Mouse (Mus musculus) stomach, embryonic 14.5 days (tissue): ENCODE measurements around the gene Usp37. TPM values are rescaled to one million over a fixed set of nuclear protein-coding genes. Genes with fewer than 3 reads are reported as not detected.
A peak's percentile ranks its signal among the peaks of the same experiment; 100 is the strongest.

ENCODE experiments used
- ATAC-seq: fragments of 200-750 bp; cut with Nextera tagmentation; 2 replicates; pipeline ENCODE4 v1.8.0; 2017; ENCODE audit warnings: low read depth, moderate TSS enrichment; ENCODE audit not compliant: insufficient number of reproducible peaks, insufficient read depth, low FRiP score
- H3K27ac ChIP-seq: fragments of 300-500 bp; sonication (generic); 2 replicates; pipeline ENCODE4 v1.5.1; 2014; ENCODE audit warnings: mild to moderate bottlenecking, low read length, moderate library complexity, mixed read lengths
- H3K27me3 ChIP-seq: fragments of 300-500 bp; sonication (generic); 2 replicates; pipeline ENCODE4 v1.6.1; 2014; ENCODE audit warnings: low read length, control low read depth, mixed read lengths; ENCODE audit not compliant: control insufficient read depth, insufficient read depth
- H3K36me3 ChIP-seq: fragments of 300-500 bp; sonication (generic); 2 replicates; pipeline ENCODE4 v1.6.1; 2014; ENCODE audit warnings: mild to moderate bottlenecking, control low read depth, low read length, moderate library complexity, mixed read lengths; ENCODE audit not compliant: control insufficient read depth, insufficient read depth
- H3K4me1 ChIP-seq: fragments of 300-500 bp; sonication (generic); 2 replicates; pipeline ENCODE4 v1.6.1; 2014; ENCODE audit warnings: low read length, control low read depth, mixed read lengths; ENCODE audit not compliant: control insufficient read depth, insufficient read depth
- H3K4me2 ChIP-seq: fragments of 300-500 bp; sonication (generic); replicated peaks from 2 replicates; pipeline ENCODE4 v1.6.1; 2014; ENCODE audit warnings: low read depth, low read length, control low read depth
- H3K4me3 ChIP-seq: fragments of 300-500 bp; sonication (generic); 2 replicates; pipeline ENCODE4 v1.5.1; 2014; ENCODE audit warnings: low read depth, low read length, control low read depth
- H3K9ac ChIP-seq: fragments of 300-500 bp; sonication (generic); replicated peaks from 2 replicates; pipeline ENCODE4 v1.6.1; 2014; ENCODE audit warnings: low read depth, mild to moderate bottlenecking, control low read depth, low read length, moderate library complexity, mixed read lengths
- H3K9me3 ChIP-seq: fragments of 300-500 bp; sonication (generic); 2 replicates; pipeline ENCODE4 v1.6.1; 2016; ENCODE audit warnings: low read depth, low read length, control low read depth; ENCODE audit not compliant: control insufficient read depth
- WGBS: fragments of 180-500 bp; shearing (Covaris S2); extraction: QIAGEN DNeasy Blood & Tissue Kit; methylation state at CpG from one replicate; pipeline ENCODE4 v1.1.7; 2014; 5-methylcytosine and 5-hydroxymethylcytosine counted together
- polyA plus RNA-seq: library from polyadenylated mRNA; unstranded; fragments of >200 nt; fragmentation: Nextera tagmentation; extraction: Ambion mirVana; gene quantifications from 2 replicates; pipeline ENCODE4 v1.2.1, GENCODE M21; 2014

The Usp37 gene
- polyA plus RNA-seq, 1 experiment from 2014 or later: 43.0 TPM

GRCm38 (mm10) chr1:74392446-74392994 lies 151.6 kb downstream of the Usp37 start:
- Histone ChIP-seq H3K4me1 (peaks cover 29% of the 10 kb centered on the region; the same call in 1 of the 2 replicates), H3K4me3 (peak overlapping the region; percentile 95), H3K27ac (peak overlapping the region; percentile 99), H3K4me2 (peak overlapping the region; percentile 92), H3K36me3 (peaks cover 21% of the 10 kb centered on the region), H3K27me3 (no peaks in the 10 kb centered on the region), H3K9ac (peak overlapping the region; percentile 99), H3K9me3 (no peaks in the 10 kb centered on the region)
- ATAC-seq: peak; percentile 2; the same call in 1 of the 2 replicates
- WGBS: 2% methylated on average over 16 of the region's 16 CpGs

- H3K27me3 ChIP-seq: no peaks in the 10 kb centered on the region
- H3K9ac ChIP-seq: peak overlapping the region; percentile 99
- ATAC-seq: peak; percentile 19; the same call in 1 of the 2 replicates
- peaks cover 21% of the 10 kb centered on the region for H3K36me3 ChIP-seq
- WGBS: under 1% methylated on average over 53 of the region's 63 CpGs
- peak overlapping the region; percentile 99 for H3K27ac ChIP-seq
- peak overlapping the region; percentile 95 for H3K4me3 ChIP-seq
- H3K4me2 ChIP-seq: peak overlapping the region; percentile 92
- H3K4me1 ChIP-seq: peaks cover 33% of the 10 kb centered on the region; the same call in 1 of the 2 replicates
- no peaks in the 10 kb centered on the region for H3K9me3 ChIP-seq
Measured at GRCm38 (mm10) chr1:74391844-74392441, 152.1 kb downstream of the Usp37 start.

GRCm38 (mm10) chr1:74390924-74391748 lies 152.9 kb downstream of the Usp37 start, which contains the start of gene Ctdsp1:
TSS of gene Ctdsp1 (plus strand) at chr1:74391509.
- Histone ChIP-seq H3K4me1 (peaks cover 33% of the 10 kb centered on the region; the same call in 1 of the 2 replicates), H3K9ac (peak within 1 kb of the TSS; percentile 99), H3K4me2 (peak within 1 kb of the TSS; percentile 92), H3K9me3 (no peaks in the 10 kb centered on the region), H3K27ac (peak within 1 kb of the TSS; percentile 99), H3K4me3 (peak within 1 kb of the TSS; percentile 95), H3K27me3 (no peaks in the 10 kb centered on the region), H3K36me3 (peaks cover 21% of the 10 kb centered on the region)
- WGBS: 3% methylated on average over 49 of the region's 51 CpGs
- peak; percentile 78 for ATAC-seq

DNA sequence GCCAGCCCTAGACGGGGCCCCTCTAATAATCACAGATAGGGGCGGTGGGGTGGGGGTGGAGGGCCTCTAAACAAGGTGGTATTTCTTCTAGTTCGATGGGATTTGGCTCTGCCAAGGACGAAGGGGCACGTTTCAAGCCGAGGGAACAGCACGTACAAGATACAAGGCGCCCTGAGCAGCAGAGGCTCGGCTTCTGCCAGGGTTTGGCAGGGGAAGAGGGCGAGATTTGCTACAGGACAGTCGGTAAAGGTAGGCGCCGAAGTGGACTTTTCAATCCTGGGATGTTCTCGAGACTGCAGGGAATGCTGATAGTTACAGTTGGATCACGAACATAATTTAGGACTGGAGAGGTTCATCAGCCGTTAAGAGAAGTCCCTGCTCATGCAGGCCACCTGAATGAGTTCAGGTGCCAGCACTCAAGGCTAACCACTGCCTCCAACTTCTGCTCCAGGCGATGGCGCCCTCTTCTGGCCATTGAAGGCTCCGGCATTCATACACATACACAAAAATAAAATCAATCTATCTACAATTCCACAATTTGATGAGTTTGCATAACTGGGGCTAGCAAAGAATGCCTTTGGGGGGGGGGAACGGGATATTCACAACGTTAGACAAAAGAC lies 153.7 kb downstream of the Usp37 start:
- 9% methylated on average over 21 of the region's 21 CpGs for WGBS
- peaks cover 33% of the 10 kb centered on the region; the same call in 1 of the 2 replicates for H3K4me1 ChIP-seq
- H3K4me2 ChIP-seq: peak overlapping the region; percentile 42
- no peaks in the 10 kb centered on the region for H3K9me3 ChIP-seq
- H3K27ac ChIP-seq: peak overlapping the region; percentile 99
- peak overlapping the region; percentile 26 for H3K9ac ChIP-seq
- peak overlapping the region; percentile 95 for H3K4me3 ChIP-seq
- no peak for ATAC-seq
- peaks cover 20% of the 10 kb centered on the region for H3K36me3 ChIP-seq
- H3K27me3 ChIP-seq: no peaks in the 10 kb centered on the region

DNA sequence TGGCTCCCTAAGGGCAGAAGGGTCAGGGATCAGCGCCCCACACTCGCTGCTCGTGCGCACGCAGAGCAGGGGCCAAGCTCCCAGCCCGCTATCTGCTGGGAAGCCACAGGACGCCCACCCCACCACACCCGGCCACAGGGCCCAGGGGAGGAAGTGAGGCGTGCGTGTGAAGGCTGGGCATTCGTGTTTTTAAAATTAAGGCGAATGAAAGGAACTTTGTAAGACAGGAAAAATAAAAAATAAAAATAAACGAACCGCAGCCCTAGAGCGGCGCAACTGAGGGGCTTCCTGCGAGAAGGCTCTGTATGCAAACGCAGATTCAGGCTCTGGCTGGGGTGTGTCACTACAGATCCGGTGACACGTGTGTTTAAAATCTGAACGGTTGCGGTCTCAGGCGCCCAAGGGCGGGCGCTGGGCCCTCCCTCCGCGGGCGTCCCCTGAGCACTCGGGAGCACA lies 154.2 kb downstream of the Usp37 start:
- peak overlapping the region; percentile 26 for H3K9ac ChIP-seq
- H3K4me1 ChIP-seq: peaks cover 33% of the 10 kb centered on the region; the same call in 1 of the 2 replicates
- H3K36me3 ChIP-seq: peaks cover 14% of the 10 kb centered on the region
- H3K27ac ChIP-seq: peak overlapping the region; percentile 99
- peak overlapping the region; percentile 42 for H3K4me2 ChIP-seq
- 5% methylated on average over 29 of the region's 29 CpGs for WGBS
- peak overlapping the region; percentile 95; the same call in 1 of the 2 replicates for H3K4me3 ChIP-seq
- no peak for ATAC-seq
- no peaks in the 10 kb centered on the region for H3K9me3 ChIP-seq
- H3K27me3 ChIP-seq: no peaks in the 10 kb centered on the region

GRCm38 (mm10) chr1:74388398-74388920 lies 155.6 kb downstream of the Usp37 start:
- no peak overlapping the region for H3K4me2 ChIP-seq
- no peak overlapping the region for H3K27ac ChIP-seq
- no peaks in the 10 kb centered on the region for H3K27me3 ChIP-seq
- WGBS: 82% methylated on average over 7 of the region's 7 CpGs
- peaks cover under 1% of the 10 kb centered on the region; the same call in 1 of the 2 replicates for H3K36me3 ChIP-seq
- H3K4me3 ChIP-seq: no peak overlapping the region
- ATAC-seq: no peak
- H3K9ac ChIP-seq: no peak overlapping the region
- peaks cover 29% of the 10 kb centered on the region; the same call in 1 of the 2 replicates for H3K4me1 ChIP-seq
- no peaks in the 10 kb centered on the region for H3K9me3 ChIP-seq

- Histone ChIP-seq H3K9me3 (no peaks in the 10 kb centered on the region), H3K27ac (peak overlapping the region; percentile 99), H3K4me3 (peak overlapping the region; percentile 35), H3K27me3 (no peaks in the 10 kb centered on the region), H3K9ac (peak overlapping the region; percentile 50; the same call in 1 of the 2 replicates), H3K4me2 (peak overlapping the region; percentile 43), H3K36me3 (no peaks in the 10 kb centered on the region), H3K4me1 (peaks cover 21% of the 10 kb centered on the region; the same call in 1 of the 2 replicates)
- no peak for ATAC-seq
- 51% methylated on average over 15 of the region's 15 CpGs for whole genome bisulfite sequencing
Measured at GRCm38 (mm10) chr1:74387386-74387988, 156.6 kb downstream of the Usp37 start.
